Mouse (Mus musculus): ENCODE results near the gene Dmd.

Gene Dmd

GRCm38 (mm10) chrX:84436556-84436955 is 1487.9 kb downstream of the Dmd start:
- no peak for DNase-seq

DNA sequence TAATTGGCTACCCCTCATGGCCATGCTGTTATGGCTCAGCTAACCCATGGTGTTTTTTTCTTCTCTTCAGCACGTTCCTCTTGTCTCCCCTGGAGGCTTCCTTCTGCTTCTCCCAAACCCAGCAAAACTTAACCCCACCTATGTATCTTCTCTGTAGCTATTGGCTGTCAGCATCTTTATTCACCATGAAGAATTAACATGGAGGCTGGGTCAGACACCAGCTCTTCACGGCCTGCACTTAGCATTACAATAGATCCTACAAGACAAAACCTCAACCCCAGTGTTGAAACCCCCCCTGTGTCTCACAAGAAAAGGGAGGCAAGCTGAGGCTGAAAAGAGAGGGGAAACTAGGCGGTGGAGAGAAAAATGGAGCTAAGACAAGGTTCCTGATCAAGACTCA is 1494.3 kb downstream of the Dmd start:
- DNase-seq, result no peak

GRCm38 (mm10) chrX:84443985-84444384 is 1495.3 kb downstream of the Dmd start:
- no peak for DNase-seq

DNA sequence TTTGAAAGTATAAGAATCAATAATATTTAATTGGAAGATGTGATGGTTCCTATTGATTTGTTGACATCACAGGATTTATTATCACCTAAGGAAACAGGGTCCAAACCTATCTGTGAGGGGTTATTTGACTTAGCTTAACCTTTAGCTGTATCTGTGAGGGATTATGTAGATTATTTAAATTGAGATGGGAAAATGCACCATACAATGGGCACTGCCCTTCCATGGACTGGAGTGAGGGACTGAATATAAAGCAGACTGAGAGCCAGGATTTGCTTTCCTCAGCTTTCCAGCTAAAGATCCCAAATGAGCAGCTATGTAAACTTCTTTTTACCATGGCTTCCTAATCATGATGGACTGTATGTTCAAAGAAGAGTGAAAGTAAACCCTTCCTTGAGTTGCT is 1496.0 kb downstream of the Dmd start:
- no peak for DNase-seq

- DNase-seq, result no peak
Observed at GRCm38 (mm10) chrX:84454473-84454872, 1505.8 kb downstream of the Dmd start.

- no peak for DNase-seq
Observed at GRCm38 (mm10) chrX:84514650-84515366, 1566.1 kb downstream of the Dmd start.

GRCm38 (mm10) chrX:84551995-84552394 is 1603.3 kb downstream of the Dmd start:
- DNase-seq, result no peak

GRCm38 (mm10) chrX:84553441-84553840 is 1604.8 kb downstream of the Dmd start:
- DNase-seq, result no peak

- no peak for DNase-seq
Observed at GRCm38 (mm10) chrX:84598476-84598875, 1649.8 kb downstream of the Dmd start.

GRCm38 (mm10) chrX:84640446-84640845 is 1691.8 kb downstream of the Dmd start:
- DNase-seq, result no peak

DNA sequence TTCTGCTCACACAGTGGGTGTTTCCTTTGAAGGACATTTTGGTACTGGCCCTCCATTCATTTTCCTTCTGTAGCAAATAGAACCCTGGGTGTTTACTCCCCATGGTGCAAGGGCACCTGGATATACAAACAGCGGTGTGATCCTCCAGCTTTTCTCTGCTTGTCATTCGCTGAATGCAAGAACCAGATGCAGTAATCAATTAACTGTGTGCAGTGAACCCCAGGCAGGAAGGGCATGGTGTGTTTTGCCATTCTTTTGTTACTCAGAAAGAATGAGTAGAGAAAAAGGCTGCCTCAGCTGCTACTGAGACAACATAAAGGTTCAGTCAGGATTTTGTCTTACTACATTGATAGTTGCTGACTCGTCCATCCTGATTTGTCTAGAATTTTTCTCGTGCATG is 1799.0 kb downstream of the Dmd start:
- DNase-seq, result no peak

DNA sequence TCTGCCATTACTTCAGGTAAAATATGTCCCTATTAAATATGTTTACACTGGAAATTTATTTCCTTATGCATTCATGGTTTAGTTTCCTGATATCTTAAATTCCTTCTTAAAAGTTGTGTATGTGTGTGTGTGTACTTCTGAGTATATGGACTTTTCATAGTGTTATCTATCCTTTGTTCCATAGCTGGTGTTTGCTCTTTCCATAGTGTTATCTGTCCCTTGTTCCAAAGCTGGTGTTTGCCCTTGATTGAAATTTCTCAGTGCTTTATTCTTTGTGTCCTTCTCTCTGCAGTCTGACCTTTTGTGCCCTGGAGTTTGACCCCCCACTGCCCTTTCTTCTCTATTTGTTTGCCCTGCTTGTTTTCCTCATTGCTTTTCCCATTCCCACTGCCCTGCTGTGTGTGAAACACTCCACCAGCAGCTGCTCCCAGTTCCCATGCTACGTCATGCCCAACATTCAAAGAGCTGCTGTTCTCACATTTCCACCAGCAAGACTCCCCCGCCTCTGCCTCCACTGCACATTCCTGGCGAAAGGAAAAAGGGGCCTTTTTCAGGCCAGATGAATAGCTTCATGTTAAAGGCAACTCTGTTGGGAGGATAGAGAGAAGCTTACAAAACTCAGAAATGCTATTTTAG is 1911.5 kb downstream of the Dmd start:
- no peak for DNase-seq

GRCm38 (mm10) chrX:84873090-84873489 is 1924.4 kb downstream of the Dmd start:
- no peak for DNase-seq

DNA sequence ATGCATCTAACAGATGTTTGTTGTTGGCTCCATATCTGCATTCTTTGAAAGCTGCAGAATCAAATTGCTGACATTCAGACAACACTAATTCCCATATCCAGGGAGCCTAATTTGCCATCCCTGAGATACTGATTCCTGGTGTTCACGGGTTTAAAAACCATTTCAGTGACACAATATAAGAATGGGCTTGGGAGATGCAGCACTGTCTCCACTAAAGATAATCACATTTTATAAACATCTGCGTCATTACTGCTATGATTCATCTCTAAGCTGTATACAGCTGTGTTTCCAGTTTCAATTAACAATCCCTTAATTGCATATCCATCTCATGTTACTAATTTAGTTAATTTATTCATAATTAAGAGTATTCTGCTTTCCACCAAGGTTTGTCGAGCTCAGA is 1929.5 kb downstream of the Dmd start:
- no peak for DNase-seq

DNA sequence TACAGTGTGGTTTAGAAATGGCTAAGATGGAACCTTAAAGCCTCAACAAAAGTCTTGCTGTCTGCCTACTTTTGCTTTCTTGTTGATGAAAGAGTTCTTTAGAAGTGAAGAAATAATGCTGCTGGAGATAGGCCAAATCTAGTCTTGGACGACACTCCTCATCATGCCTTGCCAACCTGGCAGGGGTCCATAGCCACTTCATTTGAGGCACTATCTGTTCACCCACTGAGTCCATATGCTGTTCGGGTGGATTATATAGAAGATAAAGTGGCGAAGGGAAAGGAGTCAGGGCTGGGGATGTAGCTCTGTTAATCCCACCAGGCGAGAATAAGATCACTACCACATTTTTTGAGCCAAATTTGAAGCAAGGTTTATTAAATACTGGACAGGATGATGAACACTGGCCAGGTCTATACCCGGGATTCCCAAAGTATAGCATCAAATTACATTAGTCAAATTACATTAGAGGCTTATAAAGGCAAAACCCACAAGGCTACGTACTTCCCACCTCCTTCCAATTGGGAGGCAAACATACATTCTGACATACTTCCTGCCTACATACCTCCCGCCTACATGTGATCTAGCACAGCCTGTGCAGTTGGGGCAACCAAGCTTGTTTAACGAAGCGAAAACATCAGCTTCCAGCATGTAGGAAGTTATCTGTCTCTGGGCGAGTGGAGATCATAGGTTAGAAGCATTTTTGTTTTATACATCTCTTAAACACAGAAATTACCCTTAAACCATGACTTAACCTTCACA is 1984.2 kb downstream of the Dmd start:
- DNase-seq, result no peak

GRCm38 (mm10) chrX:84960557-84960956 is 2011.9 kb downstream of the Dmd start:
- DNase-seq, result no peak

DNA sequence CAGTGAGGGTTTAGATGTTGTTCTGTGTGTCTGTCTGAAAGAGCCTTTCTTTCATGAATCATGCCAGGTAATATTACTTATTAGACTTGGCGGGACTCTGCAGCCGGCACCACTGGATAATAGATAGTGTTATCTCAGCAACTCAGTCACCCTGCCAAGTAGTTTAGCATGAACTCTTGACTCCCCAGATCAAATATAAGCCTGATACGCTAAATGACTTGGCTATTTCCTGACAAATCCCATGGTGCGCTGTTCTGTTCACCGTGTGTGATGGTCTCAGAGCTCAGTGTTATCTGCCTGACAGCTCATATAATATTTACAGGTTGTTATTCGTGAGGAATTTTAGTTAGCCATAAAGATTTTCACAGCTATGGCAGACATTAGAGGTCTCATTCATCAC is 2012.3 kb downstream of the Dmd start:
- DNase-seq, result no peak

DNA sequence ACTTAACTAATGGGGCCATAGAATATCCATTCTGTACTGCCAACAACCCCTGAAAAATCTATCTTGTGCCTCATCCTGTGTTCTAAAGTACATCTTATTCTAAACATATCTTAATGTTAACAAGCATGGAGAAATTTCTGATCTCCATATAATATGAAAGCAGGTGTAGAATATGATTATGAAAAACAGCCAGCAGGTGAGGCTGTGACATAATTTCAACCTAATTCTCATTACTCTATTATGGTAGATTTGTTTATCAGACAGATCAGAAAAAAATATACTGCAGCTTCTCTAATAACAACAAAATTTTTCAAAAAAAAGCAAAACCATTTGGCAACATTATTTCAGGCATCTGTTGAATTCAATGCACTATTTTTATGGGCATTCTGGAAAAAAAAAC is 2059.6 kb downstream of the Dmd start:
- DNase-seq, result no peak

GRCm38 (mm10) chrX:85041466-85042058 is 2092.9 kb downstream of the Dmd start:
- no peak for DNase-seq

- DNase-seq, result no peak
Observed at GRCm38 (mm10) chrX:85046631-85047030, 2098.0 kb downstream of the Dmd start.

- DNase-seq, result peak; percentile 48
Observed at GRCm38 (mm10) chrX:85048141-85049110, 2099.8 kb downstream of the Dmd start.

DNA sequence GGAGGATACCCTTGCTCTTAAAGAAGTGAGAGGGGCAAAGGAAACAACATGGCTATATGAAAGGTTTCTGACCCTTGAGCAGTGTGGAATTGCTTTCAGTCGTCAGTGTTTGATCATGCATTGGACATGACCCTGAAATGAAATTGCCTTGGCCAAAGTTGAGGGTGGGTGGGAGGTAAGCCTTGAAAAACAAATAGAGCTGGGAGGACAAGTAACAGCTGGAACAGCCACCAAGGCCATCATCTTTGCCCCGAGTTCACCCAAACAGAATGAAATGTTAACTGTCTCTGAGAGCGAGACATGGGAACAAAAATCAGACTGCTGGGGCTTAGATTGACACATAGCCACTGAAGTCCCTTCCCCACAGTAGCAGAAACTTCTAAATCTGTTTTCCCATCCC is 2100.9 kb downstream of the Dmd start:
- DNase-seq, result peak; percentile 3
